Mouse (Mus musculus): ENCODE data around the gene Ccdc182. TPM values are rescaled to one million over a fixed set of nuclear protein-coding genes. Genes with fewer than 3 reads are reported as not detected.

Gene Ccdc182
- polyA plus RNA-seq (2015; fragmentation: Nextera tagmentation; extraction: Ambion mirVana) = not detected in 2 replicates

DNA sequence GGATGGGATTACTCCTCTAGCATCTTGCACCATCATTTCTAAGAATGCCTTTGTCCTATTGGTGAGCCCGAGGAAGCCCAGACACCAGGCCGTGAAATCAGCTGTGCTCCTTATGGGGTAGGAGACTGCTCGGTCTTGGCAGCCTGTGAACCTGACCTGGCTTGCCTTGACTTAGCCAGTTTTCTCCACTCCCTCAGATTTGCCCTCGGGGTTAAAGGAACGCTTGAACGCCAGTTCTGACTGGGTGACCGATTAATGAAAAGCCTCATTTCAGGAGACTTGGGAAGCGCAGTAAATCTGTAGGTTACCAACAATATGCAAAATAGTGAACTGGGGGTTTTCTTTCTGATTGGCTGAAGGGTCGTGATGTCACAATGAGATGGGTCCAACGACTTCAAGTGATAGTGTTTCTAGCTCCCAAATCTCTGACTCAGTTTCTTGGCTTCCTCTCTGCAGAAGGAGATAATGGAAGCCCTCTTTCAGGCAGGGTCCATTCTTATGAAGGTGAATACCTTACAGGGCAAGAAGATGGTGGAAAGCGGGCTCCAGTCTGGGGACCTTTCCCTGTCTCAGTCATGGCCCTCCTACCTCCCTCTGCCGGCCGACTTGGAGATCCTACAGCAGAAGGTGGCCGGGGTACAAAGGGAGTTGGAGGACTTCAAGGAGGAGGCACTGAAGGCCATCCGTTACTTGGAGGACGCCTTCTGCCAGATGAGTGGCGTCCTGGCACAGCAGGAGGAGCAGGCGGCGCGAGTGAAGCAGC lies at the start of gene Ccdc182:
TSS of gene Ccdc182 (plus strand) at position 428 of the 763 bp plus-strand sequence.
- peak; percentile 14 for DNase-seq (ENCODE audit: low spot score)

DNA sequence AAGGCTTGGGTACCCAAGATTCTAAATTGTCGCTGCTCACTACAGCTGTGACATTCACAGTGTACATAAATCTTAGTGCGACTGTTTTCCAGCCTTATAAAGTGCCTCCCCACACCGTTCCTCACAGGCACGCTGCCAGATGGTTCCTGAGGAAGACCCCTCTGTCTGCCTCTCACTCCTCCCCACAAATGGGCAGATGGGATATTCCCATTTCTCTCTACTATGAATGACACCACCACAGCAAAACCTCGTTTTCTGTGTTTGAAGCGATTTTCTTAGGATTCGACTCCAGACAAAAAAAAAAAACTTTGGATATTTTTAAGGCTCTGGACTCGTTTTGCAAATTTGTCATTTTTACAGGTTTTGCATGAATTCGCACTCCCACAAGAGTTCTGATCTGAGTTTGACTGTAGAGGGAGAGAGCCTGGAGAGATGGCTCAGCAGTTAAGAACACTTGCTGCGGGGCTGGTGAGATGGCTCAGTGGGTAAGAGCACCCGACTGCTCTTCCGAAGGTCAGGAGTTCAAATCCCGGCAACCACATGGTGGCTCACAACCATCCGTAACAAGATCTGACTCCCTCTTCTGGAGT lies 48.2 kb upstream of the Ccdc182 start:
- DNase-seq (ENCODE audit: low spot score) = no peak

GRCm38 (mm10) chr11:88248636-88249035 lies 45.2 kb upstream of the Ccdc182 start:
- no peak for DNase-seq (ENCODE audit: low spot score)

DNA sequence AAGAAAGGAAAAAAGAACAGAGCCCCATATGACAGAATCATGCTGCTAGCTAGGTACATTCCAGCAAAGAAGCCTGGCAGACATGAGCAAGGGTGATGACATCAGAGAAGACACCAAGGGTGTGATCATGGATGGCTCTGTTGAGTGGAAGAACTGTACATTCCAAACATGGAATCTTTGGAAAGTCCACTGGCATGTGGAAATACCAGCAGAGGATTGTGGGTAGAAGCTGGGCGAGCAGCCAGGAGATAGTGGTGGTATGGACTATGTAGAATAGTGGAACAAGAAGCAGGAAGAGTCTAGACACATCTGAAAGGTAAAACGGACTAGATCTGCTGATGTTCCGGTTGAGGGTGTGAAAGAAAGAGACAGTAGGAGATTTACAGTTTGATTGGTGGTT lies 43.3 kb upstream of the Ccdc182 start:
- no peak for DNase-seq (ENCODE audit: low spot score)

- DNase-seq (ENCODE audit: low spot score) = no peak
Measured at GRCm38 (mm10) chr11:88251295-88251694, 42.6 kb upstream of the Ccdc182 start.

DNA sequence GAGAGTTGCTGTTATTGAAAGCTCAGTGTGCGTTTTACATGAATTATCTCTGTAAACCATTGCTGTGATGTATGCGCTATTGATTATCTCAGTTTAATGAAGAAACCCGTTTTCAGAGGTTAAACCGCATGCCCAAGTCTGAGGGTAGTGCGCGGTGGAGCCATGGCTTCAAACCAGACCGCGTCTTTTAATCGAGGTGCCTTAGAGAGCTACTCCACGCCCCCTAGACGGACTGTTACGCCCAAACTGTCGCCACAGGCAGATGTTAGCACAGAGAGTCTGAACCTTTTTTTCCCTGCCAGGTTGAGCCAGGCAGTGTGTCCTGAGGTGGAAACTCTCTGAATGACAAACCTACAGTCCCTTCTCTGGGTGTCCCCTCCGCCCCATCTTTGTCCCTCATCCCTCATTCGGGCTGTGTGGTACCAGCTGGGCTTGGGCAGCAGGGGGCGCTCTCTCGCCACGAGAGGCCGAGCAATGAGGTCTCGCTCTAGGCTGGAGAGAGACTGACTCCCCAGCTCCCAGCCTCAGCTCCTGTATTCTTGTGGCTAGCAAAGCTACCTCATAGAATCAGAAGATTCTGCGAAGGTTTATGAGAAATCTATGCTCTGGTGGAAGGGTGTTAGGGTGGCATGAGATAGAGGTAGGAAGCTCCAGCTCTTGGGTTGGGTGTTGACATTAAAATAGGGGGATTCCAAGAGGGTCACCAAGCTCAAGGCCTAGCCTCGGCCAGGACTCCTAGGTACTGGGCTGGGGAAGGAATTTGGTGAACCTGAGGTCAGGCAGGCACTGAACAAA lies 41.7 kb upstream of the Ccdc182 start:
- DNase-seq (ENCODE audit: low spot score) = peak; percentile 68

DNA sequence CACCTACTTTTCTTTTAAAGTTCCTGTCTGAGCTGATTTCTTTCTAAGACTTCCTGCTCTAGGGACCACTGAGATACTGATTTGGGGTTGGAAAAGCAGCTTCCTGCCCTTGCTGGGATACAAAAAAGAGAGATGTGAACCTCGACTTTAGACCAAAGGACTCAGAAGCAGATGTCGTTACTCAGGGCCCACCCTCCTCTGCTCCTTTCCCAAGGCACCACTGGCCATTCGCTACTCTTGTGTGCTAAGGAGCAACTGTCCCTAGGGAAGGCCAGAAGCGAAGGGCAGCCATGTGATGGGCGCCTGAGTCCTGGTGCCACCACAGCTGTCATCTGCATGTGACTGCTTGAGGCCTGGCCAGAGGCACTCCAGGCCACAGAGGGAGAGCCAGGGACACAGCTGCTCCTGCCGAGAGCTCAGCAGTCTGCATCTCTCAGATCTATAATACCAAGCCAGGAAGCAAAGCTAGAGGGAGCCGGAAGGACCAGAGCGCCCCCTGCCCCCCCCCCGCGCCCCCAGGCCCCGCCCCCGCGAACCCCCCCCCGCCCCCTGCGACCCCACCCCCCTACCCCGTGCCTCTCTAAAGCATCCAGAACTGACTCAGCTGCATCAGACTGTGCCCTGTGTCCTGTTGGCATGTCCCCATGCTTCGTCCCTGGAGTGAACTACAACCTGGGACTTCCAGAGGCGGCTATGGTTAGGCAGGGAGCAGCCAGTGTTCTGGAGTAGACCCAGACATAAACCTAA lies 40.9 kb upstream of the Ccdc182 start:
- peak; percentile 9 for DNase-seq (ENCODE audit: low spot score)

DNA sequence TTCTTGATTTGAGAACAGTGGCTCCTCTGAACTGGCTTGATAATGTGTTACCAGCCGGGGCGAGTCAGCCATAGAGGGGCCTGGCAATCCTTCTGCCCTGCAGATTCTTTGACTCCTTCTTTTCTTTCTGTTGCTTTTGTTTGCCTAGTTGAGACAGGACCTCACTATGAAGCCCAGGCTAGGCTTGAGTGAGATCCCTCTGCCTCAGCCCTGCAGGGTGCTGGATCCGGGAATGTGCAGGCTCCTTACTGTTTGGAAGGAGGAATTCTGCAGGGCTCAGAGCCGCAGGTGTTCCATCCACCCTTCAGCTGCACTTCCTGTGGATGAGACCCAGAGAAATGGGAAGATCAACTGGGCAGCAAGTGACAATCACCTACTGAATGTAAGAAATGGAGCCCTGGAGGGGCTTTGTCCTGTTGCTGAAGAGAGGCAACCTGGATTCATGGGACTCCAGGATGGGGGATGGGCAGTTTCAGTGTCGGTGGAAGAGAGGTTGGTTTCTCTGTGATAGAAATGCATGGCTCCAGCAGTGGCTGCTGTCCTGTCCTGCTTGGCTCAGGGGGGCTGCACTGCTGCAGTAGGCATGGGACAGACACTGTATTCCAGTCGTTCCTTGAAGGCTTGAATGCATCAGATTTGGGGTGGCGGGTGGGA lies 40.2 kb upstream of the Ccdc182 start:
- no peak for DNase-seq (ENCODE audit: low spot score)

DNA sequence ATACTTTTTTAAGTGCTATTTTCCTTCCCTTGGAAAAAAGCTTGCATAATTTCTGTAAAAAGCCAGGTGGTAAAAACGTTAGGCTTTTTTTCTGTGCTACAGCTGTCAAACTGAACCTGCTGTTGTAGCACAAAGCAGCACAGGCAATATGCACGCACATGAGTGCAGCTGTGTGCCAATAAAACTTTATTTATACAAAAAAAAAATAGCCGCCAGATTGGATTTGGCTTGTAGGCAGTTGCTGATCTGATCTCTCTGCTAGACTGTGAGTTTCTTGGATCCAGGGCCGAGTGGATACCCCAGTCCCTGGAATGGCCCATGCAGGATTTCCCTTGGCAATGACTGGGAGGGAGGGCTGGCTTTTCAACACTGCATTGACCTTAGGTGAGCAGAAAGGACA lies 36.2 kb upstream of the Ccdc182 start:
- DNase-seq (ENCODE audit: low spot score) = no peak

DNA sequence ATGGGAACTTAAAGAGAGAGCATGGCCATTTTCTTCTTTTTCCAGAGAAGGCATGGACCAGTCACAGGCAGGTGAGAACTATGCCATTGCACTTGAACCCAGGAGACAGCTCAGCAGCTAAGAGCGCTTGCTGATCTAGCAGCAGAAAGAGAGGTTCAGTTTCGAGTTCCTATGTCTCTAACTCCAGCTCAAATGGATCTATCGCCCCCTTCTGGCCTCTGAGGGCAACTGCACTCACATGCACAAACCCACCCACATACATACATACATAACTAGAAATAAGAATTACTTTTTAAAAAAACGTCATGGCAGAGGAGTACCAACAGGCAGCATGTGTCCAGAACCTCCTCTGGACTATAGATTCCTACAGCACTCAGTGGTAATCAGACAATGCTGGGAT lies 35.6 kb upstream of the Ccdc182 start:
- peak; percentile 30 for DNase-seq (ENCODE audit: low spot score)

DNA sequence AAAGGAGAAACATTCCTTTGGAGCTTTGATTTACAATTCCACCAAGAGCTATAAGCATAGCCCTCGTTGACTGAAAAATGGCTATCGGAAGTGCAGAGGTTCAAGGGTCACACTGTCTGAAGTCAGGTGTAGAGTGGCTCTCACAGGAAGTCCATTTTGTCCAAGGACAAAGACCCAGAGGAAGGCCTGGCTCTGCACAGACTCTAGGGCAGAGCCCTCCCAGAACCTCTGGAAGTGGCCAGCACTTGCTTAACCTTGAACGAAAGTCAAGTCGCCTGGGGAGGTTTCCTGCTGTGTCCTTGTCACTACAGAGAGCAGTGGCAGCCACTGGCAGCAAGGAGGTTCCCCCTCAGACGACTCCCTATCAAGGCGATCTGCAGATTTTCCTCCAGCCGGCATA lies 33.4 kb upstream of the Ccdc182 start:
- DNase-seq (ENCODE audit: low spot score) = no peak

DNA sequence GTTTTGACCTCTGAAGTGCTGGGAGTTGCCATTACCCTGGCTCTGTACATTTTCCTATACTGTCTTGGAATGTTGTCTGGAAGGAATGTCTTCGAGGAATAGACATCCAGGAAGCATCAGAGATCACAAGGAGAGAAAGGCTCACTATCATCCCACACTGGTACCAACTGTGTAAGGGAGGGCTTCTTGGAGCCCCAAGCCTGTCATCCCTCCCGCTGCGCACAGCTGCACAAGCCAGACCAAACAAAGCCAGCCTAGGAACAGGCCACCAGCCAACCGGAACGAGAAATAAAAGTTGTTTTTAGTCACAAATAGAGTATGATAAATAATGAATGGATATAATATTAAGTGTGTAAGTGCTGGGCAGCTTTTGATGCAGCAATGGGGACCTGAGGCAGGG lies 29.0 kb upstream of the Ccdc182 start:
- no peak for DNase-seq (ENCODE audit: low spot score)

GRCm38 (mm10) chr11:88266311-88266710 lies 27.5 kb upstream of the Ccdc182 start:
- no peak for DNase-seq (ENCODE audit: low spot score)

GRCm38 (mm10) chr11:88271870-88272269 lies 22.0 kb upstream of the Ccdc182 start:
- no peak for DNase-seq (ENCODE audit: low spot score)

GRCm38 (mm10) chr11:88274111-88274879 lies 19.6 kb upstream of the Ccdc182 start:
- DNase-seq (ENCODE audit: low spot score) = no peak

- DNase-seq (ENCODE audit: low spot score) = no peak
Measured at GRCm38 (mm10) chr11:88274901-88275498, 18.9 kb upstream of the Ccdc182 start.

DNA sequence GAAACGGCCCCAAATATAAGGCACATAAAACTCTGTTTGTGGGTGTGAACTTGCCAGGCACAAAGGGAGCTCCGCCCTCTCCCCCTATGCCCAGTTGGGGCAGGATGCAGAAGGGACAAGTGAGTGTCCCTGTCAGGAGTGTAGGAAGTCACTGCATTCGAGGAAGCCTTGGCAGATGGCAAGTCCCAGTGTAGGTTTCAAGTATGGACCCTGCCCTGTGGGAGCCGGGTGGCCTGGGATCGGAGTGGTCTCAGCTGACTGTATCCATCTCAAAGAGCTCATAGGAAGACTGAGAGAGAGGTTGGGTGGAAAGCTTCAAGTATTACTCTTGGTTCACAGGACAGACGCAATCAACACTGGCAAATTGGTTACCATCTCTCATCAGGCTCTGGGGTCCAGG lies 17.9 kb upstream of the Ccdc182 start:
- no peak for DNase-seq (ENCODE audit: low spot score)

DNA sequence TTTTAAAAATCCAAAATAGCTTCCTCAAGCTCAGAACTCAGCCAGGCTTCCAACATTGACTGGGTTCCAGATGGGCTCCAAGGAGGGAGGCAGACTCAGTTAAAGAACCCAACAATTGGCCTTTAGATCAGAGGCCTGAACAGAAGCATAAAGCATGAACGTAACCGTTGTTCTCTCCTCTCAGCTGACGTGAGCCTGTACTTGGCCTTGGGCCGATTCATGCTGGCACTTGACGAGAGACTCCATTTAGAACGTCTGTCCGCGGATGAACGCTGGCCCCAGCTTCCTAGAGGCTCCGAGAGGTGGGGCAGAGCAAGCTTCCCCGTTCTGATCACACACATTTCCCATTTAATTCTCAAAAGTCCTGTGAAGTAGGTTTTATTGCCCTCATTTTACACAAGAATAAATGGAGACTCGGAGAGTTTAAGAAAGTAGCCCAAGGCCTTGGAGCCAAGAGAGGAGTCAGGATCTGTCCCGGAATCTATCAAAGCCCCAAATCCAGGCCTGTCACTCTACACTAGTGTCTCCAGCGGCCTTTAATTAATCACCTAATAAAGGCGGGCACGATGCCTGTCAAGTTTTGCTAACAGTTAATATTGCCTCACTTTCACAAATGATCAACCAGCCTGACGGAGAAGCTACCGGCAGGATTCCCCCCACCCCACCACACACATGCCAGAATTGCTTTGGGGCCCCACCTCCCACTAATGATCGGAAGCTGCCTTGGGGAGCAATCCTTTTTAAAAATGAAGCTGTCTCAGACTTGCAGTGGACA lies 17.1 kb upstream of the Ccdc182 start:
- DNase-seq (ENCODE audit: low spot score) = no peak

GRCm38 (mm10) chr11:88279006-88279405 lies 14.9 kb upstream of the Ccdc182 start:
- DNase-seq (ENCODE audit: low spot score) = no peak

Data from thymus, postnatal 0 days (tissue).